Mouse (Mus musculus) lung, postnatal 10 days (tissue): ENCODE data around the gene Capg.
"Not testable (repeated sequence)": the region's sequence is repeated elsewhere in the genome, so short reads cannot be mapped to it uniquely, and the experiment has no call there.

Experiments
- DNase-seq: peaks from one replicate; pipeline ENCODE4 v3.0.0; 2021

Gene Capg

DNA sequence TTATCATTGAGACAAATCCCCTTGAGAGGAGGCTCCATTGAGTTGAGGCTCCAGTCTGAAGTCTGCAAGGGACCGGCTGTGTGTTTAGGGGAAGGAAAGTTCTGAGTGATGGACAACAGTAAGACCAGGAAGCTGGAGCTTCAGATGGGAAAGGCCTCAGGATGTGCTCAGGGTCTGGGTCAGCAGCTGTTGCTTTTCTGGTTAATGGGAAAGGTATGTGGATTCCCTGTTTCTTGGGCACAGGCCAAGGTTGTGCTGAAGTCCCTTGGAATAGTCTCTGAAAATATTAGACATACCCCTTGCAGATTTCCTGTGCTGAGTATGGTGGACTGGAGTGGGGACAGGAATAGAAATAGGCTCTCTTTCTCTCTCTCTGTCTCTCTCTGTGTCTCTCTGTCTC is 10.6 kb upstream of the Capg start:
- DNase-seq = not testable (repeated sequence)

GRCm38 (mm10) chr6:72534035-72534809 is 10.0 kb upstream of the Capg start:
- DNase-seq = peak; percentile 85

DNA sequence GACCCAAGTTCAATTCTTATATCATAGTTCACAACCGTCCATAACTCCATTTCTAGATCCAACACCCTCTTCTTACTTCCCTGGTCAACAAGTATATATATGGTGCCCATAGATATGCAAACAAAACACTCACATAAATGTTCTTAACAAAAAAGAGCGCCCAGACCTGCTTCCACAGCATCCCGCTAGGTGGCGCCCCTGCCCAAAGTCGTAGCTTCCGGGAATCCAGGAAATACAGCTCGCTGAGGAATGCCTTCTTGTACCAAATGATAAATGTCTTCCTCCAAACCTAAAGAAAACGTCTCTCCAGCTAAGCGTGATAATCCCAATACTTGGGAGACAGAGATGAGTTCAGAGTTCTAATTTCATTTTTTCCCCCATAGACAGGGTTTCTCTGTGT is 9.0 kb upstream of the Capg start:
- DNase-seq = peak; percentile 91

DNA sequence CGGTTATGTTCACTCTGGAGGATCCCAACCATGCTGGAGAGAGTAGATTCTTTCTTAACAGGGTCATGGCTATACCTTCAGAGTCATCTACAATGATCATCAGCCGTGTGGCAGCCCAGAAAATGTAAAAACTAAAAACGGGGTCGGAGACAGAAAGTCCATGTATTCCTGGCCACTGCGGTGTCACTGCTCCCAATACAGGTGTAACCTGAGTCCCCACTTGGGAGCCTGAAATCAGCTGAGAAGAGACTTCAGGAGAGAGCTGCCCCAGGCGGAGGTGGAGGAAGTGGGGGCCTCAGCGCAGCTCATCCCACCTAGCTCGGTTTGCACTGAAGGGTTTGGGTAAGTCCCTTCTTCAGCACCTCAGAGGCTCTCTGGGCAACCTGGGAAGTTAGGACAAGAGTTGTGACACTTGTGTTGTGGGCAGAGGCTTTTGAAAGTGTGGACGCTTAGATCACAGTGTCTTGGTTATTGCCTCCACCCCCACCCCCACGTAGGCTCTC is 6.1 kb upstream of the Capg start:
- DNase-seq = no peak

DNA sequence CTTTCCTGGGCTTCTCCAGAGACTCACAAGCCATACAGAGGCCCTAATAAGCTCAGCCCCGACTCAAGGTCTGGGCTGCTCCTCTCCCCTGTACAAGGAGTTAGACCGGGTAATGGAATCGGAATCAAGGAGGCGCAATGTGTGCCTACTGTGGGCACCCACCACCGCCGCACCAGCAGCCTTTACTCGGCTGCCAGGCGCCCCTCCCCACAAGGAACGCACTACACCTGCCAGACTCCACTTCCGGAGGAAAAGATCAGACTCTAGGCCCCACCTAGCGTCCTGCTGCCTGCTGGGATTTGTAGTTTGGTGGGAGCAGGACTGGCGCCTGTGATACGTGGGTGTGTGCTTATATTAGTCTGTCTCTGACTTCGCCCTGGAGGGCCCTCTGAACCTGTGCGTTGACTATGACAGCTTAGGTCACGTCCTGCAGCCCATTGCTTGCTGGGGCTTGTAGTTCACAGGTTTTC is 5.6 kb upstream of the Capg start:
- peak; percentile 92 for DNase-seq

DNA sequence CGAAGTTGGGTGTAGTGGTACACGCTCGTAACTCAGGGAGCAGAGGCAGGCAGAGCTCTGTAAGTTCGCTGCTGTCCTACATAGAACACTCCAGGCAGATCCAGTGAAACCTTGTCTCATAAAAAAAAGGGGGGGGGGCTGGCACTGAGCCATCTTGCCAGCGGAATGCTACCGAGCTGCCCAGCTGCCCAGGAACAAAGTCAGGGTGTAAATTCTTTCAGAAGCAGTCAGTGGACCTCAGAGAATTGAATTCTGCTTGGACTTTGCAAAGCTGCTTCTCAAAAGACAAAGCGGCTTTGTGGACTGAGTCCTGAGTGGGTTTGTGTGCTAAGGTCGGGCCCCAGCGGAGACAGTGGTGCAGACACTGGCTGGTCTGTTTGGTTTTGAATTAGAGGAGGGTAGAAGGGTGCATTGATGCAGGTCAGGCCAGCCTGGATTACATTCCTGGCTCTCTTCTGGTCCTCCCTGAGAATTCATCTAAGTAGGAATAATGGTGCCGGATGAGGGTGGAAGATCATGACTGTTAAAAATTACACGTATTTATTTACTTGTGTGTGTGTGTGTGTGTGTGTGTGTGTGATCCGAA is 833 bp upstream of the Capg start:
- no peak for DNase-seq

GRCm38 (mm10) chr6:72545377-72545776 is 1.2 kb downstream of the Capg start:
- no peak for DNase-seq

- DNase-seq = no peak
Observed at GRCm38 (mm10) chr6:72547121-72547520, 2.9 kb downstream of the Capg start.

DNA sequence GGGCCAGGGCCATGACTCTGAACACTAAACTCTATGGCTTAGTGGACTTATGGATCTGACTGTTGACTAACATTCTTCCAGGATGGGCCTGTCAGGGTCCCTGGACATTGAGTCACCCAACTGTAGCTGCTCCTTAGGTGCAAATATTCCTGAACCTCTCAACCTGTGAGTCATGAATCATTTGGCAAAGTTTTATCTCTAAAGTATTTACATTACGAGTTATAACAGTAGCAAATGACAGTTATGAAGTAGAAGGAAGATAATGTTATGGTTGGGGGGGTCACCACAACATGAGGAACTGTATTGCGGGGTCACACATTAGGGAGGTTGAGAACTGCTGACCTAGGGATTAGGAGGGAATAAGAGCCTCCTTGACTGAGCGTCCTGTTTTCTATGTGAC is 3.7 kb downstream of the Capg start:
- no peak for DNase-seq

DNA sequence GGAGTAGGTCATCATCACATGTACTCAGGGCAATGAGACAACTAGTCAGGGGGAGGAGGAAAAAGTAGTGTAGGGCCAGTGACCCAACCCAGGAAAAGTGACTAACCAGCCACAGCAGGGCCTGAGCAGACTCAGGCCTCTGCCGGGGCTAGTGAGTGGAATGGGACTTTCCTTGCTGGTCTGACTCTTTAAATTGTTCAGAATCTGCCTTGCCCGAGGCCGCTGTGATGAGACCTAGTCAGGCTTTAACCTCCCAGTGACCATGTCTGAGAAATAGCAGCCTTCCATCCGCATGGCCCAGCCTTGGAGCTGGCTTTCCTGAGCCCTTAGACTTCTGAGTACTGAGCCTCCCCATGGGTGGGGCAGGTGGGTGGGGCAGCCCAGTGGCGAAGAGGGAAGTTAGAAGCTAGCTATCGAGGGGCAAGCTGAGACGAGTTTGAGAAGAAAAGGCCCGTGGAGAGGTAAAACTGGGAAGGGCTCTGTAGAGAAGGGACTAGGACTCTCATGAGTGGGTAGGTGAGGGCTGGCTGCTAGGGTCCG is 4.9 kb downstream of the Capg start:
- DNase-seq = peak; percentile 65

DNA sequence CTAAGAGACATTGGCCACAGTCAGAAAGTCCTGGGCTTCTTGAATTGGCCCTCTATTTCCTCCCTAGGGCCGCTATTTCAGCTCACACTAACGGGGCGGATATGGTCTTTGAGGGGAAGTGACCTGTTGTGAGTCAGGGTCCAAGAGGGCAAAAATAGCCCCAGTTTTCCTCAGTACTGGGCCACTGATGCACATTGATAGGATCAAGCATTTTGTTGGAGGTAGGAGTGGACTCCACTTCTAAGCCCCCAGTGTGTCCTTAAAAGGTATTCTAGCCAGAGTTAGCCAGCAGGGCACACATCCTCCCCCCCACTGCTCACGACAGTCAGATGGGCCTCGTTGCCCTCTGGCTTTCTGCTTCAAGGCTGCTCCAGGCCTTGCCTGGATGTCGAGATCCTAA is 5.8 kb downstream of the Capg start:
- DNase-seq = no peak

- DNase-seq = no peak
Observed at GRCm38 (mm10) chr6:72550503-72551100, 6.4 kb downstream of the Capg start.

DNA sequence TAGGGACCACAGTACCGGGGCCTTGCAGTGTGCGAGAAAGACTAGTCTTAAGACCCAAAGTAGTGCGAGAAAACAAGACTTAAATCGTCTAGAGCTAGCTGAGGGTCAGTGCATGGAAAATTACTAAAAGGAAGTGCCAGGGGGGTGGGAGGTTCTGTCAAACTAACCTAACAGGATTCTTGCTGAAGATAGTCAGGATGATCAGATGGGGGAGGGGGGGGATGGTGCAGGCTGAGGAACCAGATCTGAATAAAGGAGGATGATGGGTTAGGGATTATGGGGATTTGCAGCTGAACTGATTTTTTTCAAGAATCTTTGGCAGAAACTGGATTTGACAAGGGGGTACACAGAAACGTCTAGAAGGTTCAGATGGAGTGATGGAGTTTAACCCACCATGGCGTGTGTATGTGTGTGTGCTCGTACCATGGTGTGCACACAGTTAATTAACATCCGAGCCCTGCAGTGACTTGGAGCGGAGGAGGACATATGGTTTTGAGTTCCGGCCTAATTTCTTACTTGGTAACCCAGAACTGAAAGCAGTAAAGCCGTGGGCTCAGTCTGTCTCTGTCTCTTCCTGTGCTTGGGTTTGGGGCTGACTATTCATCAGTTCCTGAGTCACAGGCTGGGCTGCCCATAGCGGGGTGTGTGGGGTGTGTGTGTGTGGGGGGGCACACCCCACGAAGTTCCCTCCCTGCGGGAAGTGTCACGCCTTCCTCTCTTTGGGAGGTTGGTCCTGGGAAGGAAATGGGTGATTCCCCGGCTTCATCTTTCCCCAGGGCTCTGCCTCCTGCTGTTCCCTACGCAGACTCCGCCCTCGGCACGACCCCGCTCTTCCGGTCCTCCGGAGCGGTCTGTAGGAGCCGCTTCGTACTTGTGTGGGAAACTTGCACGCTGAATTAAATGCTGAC is 8.2 kb downstream of the Capg start:
- DNase-seq = peak; percentile 88

DNA sequence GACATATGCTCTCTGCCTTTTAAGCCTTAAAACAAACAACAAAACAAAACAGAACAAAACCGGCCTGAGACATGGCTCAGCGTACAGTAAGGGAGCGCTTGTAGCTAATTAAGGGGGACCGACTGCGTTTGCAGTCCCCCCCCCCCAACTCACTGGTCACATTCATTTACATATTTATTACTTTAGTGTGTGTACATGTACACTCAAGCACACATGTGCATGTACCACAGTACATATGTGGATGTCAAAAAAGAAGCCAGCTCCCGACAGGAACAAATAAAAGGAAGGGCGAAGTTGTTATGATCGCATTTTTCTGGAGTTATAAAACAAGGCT is 8.9 kb downstream of the Capg start:
- no peak for DNase-seq

- no peak for DNase-seq
Observed at GRCm38 (mm10) chr6:72560801-72561200, 16.6 kb downstream of the Capg start.

GRCm38 (mm10) chr6:72562486-72562885 is 18.3 kb downstream of the Capg start:
- no peak for DNase-seq

DNA sequence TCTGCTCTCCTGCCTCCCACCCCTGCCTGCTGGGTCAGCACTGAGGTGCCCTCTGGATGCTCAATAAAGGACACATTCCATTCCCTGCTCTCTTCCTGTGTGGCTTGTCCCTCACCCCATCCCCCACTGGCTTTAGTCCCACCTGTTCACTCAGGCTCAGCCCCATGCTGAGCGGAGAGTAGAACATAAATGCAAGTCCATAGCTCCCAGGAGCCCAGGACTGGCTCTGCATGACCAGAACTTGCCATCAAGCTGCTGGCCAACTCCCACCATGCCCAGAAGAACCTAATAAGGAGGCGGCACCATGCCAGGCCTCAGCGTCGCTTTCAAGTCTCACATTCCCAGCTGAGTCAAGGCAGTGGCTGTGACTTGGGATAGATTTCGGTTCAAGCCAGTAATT is 18.7 kb downstream of the Capg start:
- no peak for DNase-seq

DNA sequence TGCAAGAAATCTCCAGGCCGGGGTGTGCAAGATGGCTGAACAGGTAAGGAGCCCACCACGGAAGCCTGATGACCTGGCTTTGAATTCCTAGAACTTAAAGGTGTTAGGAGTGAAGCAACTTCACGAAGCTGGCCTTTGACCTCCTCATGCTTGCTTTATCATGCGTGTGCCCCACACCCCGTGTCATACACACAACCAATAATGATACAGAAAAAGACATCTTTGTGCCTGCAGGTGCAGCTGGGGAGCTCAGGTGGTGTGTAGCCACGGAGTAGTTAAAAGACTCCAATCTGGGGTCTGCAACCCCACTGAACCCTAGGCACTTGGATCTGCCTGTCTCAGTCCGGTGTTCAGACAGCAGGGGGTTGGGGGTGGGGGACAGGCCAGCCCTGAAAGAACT is 21.3 kb downstream of the Capg start:
- no peak for DNase-seq

DNA sequence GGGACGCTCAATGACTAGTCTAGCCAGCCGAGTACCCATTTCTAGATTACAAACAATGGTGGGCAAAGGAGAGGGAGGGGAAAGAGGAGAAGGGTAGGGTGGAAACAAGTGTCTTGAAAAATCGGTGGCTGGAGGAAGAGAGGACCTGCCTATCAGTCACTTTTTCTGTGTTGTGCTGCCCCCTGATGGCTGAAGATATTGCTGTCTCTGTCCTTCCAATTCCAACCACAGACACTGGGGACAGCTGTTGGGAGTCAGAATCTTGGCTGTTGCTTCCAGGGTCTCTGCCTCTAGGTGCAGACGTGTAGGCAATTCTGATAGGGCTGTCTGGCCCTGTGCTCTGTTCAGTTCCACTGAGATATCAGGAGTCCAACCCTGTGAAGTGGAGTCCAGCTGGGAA is 21.9 kb downstream of the Capg start:
- DNase-seq = peak; percentile 94

- DNase-seq = no peak
Observed at GRCm38 (mm10) chr6:72567508-72567907, 23.3 kb downstream of the Capg start.

- DNase-seq = no peak
Observed at GRCm38 (mm10) chr6:72568736-72569135, 24.5 kb downstream of the Capg start.

DNA sequence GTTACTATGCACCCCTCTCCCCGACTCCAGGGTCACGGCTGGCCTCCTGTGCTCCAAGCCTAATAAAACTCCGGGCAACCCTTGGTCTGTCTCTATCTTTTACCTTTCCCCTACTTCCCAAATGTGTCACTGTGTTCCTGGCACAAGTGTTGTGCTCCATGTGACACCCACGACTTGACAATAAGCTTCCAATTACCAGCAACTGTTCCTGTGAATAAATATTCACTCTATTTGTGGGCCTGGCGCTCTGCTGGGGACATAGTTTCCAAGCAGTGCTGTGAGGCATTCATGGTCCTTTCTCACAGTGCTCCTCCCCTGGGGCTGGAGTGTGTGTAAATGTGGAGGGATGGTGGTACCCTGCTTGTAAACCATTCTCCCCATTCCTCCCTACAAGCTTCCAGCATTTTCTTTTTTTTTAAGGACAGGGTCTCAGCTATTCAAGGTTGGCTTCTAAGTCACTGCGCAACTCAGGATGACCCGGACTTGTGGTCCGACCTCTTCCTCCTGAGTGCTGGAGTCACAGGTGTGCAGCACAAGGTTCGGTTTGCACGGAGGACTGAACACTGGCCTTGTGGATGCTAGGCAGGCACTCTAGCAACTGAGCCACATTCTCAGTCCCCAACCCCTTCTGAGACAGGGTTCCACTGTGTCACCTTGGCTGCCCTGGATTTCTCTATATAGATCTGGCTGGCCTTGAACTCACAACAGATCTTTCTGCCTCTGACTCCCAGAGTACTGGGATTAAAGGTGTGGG is 26.6 kb downstream of the Capg start:
- DNase-seq = no peak
